Mouse (Mus musculus) heart, embryonic 15.5 days (tissue): ENCODE data around the gene Slc9a3r2. TPM values are rescaled to one million over a fixed set of nuclear protein-coding genes. Genes with fewer than 3 reads are reported as not detected.

Source experiments
- ATAC-seq: fragments of 200-750 bp; cut with Nextera tagmentation; replicated peaks from 2 replicates; pipeline ENCODE4 v1.8.0; 2017; ENCODE audit warnings: low read depth, moderate TSS enrichment; ENCODE audit not compliant: insufficient number of reproducible peaks, insufficient read depth, low FRiP score
- H3K27ac ChIP-seq: fragments of 300-500 bp; sonication (generic); 2 replicates; pipeline ENCODE4 v1.5.1; 2015; ENCODE audit warnings: mild to moderate bottlenecking, inconsistent platforms
- H3K27me3 ChIP-seq: fragments of 300-500 bp; sonication (generic); 2 replicates; pipeline ENCODE4 v1.6.1; 2015; ENCODE audit warnings: inconsistent platforms
- H3K36me3 ChIP-seq: fragments of 300-500 bp; sonication (generic); 2 replicates; pipeline ENCODE4 v1.6.1; 2015; ENCODE audit warnings: mild to moderate bottlenecking, inconsistent platforms
- H3K4me1 ChIP-seq: fragments of 300-500 bp; sonication (generic); replicated peaks from 2 replicates; pipeline ENCODE4 v1.6.1; 2015; ENCODE audit warnings: inconsistent platforms
- H3K4me2 ChIP-seq: fragments of 300-500 bp; sonication (generic); 2 replicates; pipeline ENCODE4 v1.6.1; 2015; ENCODE audit warnings: inconsistent platforms, mild to moderate bottlenecking, moderate library complexity
- H3K4me3 ChIP-seq: fragments of 300-500 bp; sonication (generic); 2 replicates; pipeline ENCODE4 v1.5.1; 2015; ENCODE audit warnings: mild to moderate bottlenecking, inconsistent platforms
- H3K9ac ChIP-seq: fragments of 300-500 bp; sonication (generic); 2 replicates; pipeline ENCODE4 v1.6.1; 2015; ENCODE audit warnings: mild to moderate bottlenecking, inconsistent platforms
- H3K9me3 ChIP-seq: fragments of 300-500 bp; sonication (generic); replicated peaks from 2 replicates; pipeline ENCODE4 v1.6.1; 2016; ENCODE audit warnings: inconsistent platforms
- WGBS: fragments of 180-500 bp; shearing (Covaris S2); methylation state at CpG from one replicate; pipeline ENCODE4 v1.1.7; 2015; ENCODE audit warnings: mixed read lengths; 5-methylcytosine and 5-hydroxymethylcytosine counted together
- polyA plus RNA-seq: library from polyadenylated mRNA; unstranded; fragments of >200 nt; fragmentation: Nextera tagmentation; extraction: Ambion mirVana; gene quantifications from 2 replicates; pipeline ENCODE4 v1.2.1, GENCODE M21; 2015

Gene Slc9a3r2
- 55.5 and 61.4 TPM in 2 replicates for polyA plus RNA-seq

DNA sequence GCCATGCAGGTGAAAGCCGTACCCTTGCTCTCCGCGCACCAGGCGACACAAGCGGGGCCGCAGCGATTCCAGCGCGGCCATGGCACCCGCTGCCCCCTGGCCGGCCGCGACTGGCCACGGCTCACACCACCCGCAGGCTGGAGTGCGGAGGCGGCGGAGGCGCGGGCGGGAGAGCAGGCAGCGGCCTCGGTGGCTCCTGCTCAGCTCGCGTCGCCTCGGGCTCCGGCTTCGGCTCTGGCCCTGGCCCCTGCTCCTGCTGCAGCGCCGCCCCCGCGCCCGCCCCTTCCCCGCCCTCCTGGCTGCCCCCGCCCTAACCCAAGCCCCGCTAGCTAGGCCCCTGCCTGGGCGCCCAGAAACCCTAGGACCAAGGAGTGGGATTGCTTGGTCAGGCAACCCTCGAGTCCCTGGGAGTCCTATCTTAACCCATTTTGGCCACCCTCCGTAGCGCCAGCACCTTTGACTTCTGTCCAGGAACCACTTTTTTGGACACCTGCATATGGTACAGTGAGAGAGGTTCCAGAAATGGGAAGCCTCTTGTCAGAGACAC lies at the start of gene Slc9a3r2:
Slc9a3r2 (minus strand) TSS at position 258 of the 547 bp plus-strand sequence.
- 1% methylated on average over 30 of the region's 41 CpGs for WGBS
- Histone ChIP-seq H3K36me3 (no peaks in the 10 kb centered on the region), H3K27ac (peak within 1 kb of the TSS; percentile 70), H3K27me3 (peaks cover 13% of the 10 kb centered on the region; the same call in 1 of the 2 replicates), H3K9ac (peak within 1 kb of the TSS; percentile 76), H3K9me3 (no peaks in the 10 kb centered on the region), H3K4me1 (peaks cover 42% of the 10 kb centered on the region), H3K4me3 (peak within 1 kb of the TSS; percentile 73), H3K4me2 (peak within 1 kb of the TSS; percentile 96)
- peak; percentile 72 for ATAC-seq

DNA sequence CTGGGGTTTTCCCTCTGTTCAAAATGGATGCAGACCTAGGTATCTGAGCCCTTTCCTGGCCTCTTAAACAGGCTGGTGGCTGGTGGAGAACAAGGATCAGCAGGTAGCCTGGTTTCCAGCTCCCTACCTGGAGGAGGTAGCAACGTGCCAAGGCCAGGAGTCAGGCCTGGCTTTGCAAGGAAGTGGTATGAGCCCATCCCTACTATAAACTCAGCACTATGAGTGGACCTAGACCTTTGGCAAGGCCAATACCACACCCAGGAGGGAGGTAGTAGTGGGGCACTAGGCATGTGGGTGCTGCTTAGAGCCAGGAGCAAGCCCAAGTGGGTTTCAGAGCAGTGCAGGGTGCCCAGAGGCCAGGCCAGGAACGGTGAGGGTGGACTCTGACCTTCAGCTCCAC lies 49.3 kb upstream of the Slc9a3r2 start:
- H3K27me3 ChIP-seq, result no peaks in the 10 kb centered on the region
- H3K27ac ChIP-seq, result no peak overlapping the region
- peaks cover 18% of the 10 kb centered on the region for H3K4me1 ChIP-seq
- no peak overlapping the region for H3K4me2 ChIP-seq
- peaks cover 46% of the 10 kb centered on the region for H3K36me3 ChIP-seq
- WGBS, result 85% methylated on average over 2 of the region's 2 CpGs
- H3K9me3 ChIP-seq, result no peaks in the 10 kb centered on the region
- no peak overlapping the region for H3K4me3 ChIP-seq
- ATAC-seq, result no peak
- no peak overlapping the region for H3K9ac ChIP-seq

DNA sequence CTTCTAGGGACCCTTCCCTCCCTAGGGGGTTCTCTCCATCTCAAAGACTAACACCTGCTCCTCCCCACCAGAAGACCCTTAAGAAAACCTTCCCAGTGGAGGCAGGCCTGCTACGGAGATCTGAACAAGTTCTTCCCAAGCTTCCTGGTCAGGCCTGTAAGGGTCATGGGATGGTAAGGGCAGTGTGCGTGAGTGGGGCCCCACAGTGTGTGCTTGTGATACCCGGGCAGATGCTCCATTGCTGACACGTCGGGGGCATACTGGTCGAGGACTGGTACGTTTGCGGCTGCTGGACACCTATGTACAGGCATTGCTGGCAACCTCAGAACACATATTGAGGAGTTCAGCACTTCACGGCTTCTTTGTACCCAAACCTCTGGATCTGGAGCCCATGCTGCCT lies 48.6 kb upstream of the Slc9a3r2 start:
- Histone ChIP-seq H3K27ac (no peak overlapping the region), H3K27me3 (no peaks in the 10 kb centered on the region), H3K4me3 (no peak overlapping the region), H3K4me1 (peaks cover 21% of the 10 kb centered on the region), H3K36me3 (peaks cover 39% of the 10 kb centered on the region), H3K4me2 (no peak overlapping the region), H3K9me3 (no peaks in the 10 kb centered on the region), H3K9ac (no peak overlapping the region)
- ATAC-seq, result no peak
- WGBS, result 67% methylated on average over 9 of the region's 9 CpGs

DNA sequence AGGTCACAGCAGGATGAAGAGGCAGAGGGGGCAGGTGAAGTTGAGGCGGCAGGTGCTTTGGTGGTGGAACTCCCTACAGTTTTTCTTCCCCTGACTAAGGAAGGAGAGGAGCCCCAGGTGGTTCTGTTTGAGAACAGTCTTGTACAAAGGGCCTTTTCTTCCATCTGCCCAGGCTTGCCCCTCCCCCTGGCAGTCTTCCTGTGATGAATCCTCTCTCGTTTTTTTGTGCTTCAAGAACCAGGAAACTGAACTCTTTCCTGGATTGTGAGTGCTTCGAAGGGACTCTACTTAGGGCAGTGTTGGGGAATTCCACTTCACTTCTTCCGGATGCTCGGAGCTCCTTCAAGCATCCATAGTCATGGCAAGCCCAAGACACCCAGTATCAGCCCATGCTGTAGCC lies 47.9 kb upstream of the Slc9a3r2 start:
- Histone ChIP-seq H3K9me3 (no peaks in the 10 kb centered on the region), H3K4me3 (no peak overlapping the region), H3K36me3 (peaks cover 39% of the 10 kb centered on the region), H3K4me1 (peaks cover 21% of the 10 kb centered on the region), H3K27me3 (no peaks in the 10 kb centered on the region), H3K9ac (no peak overlapping the region), H3K4me2 (no peak overlapping the region), H3K27ac (no peak overlapping the region)
- 21% methylated on average over 5 of the region's 5 CpGs for WGBS
- no peak for ATAC-seq

DNA sequence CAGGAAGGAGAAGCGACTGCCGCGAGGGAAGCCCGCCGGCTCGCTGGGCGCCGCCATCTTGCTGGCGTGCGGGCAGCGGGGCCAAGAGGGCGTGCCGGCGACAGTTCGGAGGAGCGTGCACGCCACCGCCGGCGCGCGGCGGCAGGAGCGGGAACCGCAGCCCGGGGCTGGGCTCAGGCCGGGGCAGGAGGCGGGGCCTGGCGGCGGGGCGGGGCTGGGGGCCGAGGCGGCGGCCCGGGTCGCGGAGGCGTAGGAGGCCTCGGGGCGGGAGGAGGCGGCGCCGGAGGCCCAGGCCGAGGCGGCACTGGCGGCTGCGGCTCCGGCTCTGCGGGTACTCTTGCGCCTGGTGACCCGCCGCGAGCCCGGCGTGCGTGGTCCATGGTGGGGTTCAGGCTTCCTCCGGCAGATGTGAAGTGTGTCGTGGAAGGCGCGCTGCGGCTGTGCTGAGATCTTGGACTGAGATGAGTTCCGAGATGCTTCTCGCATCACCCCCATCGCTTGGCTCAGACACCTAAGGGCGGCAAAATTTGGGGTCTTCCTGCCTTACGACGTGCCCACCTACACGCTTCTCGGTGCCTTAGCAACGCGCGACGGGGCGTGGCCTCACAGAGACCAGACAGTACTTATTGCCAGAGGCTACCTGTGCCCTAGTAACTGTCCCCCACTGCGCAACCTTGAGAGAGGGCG lies 46.0 kb upstream of the Slc9a3r2 start, which contains the start of the genes Gfer and Noxo1:
Gfer (minus strand) TSS at position 146 of the 687 bp plus-strand sequence.
Noxo1 (plus strand) TSS at position 224 of the 687 bp plus-strand sequence.
- peak; percentile 94 for ATAC-seq
- Histone ChIP-seq H3K9me3 (no peaks in the 10 kb centered on the region), H3K27ac (peak within 1 kb of the TSS; percentile 81), H3K4me1 (peaks cover 21% of the 10 kb centered on the region), H3K27me3 (peaks cover under 1% of the 10 kb centered on the region; the same call in 1 of the 2 replicates), H3K4me2 (peak within 1 kb of the TSS; percentile 92), H3K4me3 (peak within 1 kb of the TSS; percentile 76), H3K36me3 (peaks cover 24% of the 10 kb centered on the region), H3K9ac (peak within 1 kb of the TSS; percentile 76)
- under 1% methylated on average over 62 of the region's 76 CpGs for WGBS

DNA sequence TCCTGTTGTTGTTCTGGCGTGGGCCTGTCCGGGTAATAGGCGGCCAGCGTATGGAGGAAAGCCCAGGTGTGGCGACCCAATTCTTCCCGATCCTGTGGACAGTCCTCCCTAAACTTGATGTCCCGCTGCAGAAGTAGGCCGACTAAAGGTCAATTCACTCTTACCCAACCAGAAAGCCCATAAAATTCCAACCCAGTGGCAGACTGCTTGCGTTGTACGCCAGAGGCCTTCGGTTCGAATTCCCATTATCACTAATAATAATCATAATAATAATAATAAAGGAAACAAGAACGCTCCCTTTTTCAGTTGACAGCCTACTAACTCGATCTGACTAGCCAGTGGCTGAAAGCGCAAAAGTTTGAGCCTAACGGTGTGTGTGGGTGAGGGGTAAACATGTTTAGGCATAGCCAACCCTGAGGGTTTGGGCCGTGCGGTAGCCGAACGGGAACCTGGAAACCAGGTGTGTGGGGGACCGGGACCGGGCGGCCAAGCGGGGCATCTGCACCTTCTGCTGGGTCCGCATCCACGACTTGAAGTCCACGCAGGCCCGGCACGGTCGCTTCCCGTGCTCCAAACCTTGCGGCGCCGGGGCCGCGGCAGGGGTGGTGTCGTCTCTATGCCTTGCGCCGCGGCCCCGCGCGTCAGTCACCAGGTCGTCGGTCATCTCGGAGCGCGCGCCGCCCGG lies 45.3 kb upstream of the Slc9a3r2 start:
- peaks cover 17% of the 10 kb centered on the region for H3K36me3 ChIP-seq
- peak overlapping the region; percentile 76 for H3K9ac ChIP-seq
- H3K27ac ChIP-seq, result peak overlapping the region; percentile 81
- H3K4me3 ChIP-seq, result peak overlapping the region; percentile 76
- H3K27me3 ChIP-seq, result peaks cover 8% of the 10 kb centered on the region
- peak overlapping the region; percentile 92 for H3K4me2 ChIP-seq
- H3K4me1 ChIP-seq, result peaks cover 21% of the 10 kb centered on the region
- no peaks in the 10 kb centered on the region for H3K9me3 ChIP-seq
- ATAC-seq, result no peak; the same call in 1 of the 2 replicates
- WGBS, result 13% methylated on average over 31 of the region's 51 CpGs

DNA sequence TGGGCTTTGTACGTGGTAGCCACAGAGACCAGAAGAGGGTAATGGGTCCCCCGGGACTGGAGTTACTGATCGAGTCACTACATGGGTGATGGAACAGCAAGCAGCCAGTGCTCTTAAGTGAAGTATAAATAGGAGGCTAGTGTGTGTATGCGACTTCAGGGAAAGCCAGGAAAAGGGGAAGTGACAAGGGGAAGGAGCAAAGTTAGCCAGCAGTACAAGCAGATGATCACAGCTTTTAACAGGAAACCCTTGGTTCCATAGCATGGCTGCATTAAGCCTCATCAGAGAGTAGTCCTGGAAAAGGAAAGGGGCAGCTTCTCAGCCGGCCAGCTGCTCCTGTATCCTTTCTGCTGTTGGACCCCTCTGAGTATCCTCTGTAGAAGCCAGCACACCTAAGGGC lies 42.3 kb upstream of the Slc9a3r2 start:
- Histone ChIP-seq H3K9ac (no peak overlapping the region), H3K9me3 (no peaks in the 10 kb centered on the region), H3K4me2 (no peak overlapping the region), H3K27ac (no peak overlapping the region), H3K4me3 (no peak overlapping the region), H3K4me1 (peaks cover 32% of the 10 kb centered on the region), H3K27me3 (peaks cover 38% of the 10 kb centered on the region), H3K36me3 (peaks cover 7% of the 10 kb centered on the region; the same call in 1 of the 2 replicates)
- 84% methylated on average over 5 of the region's 5 CpGs for WGBS
- ATAC-seq, result no peak

DNA sequence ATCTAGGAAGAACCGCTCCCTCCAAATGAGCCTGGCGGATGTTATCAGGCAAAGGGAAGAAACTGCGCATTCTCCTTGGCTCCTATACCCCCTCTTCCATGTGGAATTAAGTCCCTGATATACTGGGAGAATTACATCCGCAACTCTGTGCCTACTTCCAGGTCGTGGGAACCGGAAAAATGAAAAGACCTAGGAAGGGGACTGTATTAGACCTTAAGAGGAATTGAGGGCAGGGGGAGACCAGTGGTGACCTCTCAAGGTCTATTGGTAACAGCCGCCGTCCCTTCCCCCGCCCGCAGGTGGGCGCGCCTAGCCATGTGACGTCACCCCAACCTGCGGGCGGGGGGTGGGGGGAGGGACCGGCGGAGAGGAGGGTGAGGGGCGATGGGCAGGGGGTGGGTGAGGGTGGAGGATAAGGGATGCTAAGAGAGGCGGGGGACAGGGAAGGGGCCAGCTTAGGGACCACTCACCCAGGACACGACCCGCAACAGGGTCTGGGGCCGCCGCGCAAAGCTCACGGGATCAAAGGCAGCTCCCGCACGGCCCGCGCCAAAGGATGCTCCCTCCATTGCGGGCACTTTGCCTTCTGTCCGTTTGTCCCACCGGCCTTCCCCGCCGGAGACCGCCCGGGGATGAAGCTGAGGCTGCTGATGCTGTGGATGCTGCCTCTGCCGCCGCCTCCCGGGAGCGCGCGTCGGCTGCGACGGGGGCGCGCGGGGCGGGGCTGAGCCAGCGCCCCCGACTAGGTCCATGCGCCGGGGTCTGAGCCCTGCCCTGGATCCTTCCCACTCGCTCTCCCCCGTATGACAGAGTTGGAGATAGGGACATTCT lies 39.3 kb upstream of the Slc9a3r2 start, which contains the start of gene Syngr3:
Syngr3 (minus strand) TSS at position 705 of the 831 bp plus-strand sequence.
- peaks cover 50% of the 10 kb centered on the region for H3K27me3 ChIP-seq
- no peak within 1 kb of the TSS for H3K27ac ChIP-seq
- under 1% methylated on average over 54 of the region's 55 CpGs for WGBS

DNA sequence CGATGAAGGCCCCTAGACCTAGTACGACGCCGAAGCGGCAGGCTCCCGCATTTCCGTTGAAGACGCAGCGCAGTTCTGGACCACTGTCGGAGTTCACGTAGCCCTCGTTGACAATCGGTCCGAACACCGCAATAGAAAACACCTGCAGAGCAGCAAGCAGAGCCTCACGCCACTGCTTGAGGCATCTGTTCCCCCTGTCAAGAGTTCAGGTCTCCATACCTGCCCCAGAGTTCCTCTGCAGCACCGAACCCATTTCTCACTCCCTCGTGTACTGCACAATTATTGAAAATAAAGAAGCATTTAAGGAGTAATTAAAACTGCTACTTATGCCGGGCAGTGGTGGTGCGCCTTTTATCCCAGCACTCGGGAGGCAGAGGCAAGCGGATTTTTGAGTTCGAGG lies 37.5 kb upstream of the Slc9a3r2 start:
- ATAC-seq, result no peak
- Histone ChIP-seq H3K4me1 (peaks cover 20% of the 10 kb centered on the region), H3K4me2 (peak overlapping the region; percentile 65), H3K27me3 (peaks cover 50% of the 10 kb centered on the region), H3K9me3 (no peaks in the 10 kb centered on the region), H3K4me3 (peak overlapping the region; percentile 41), H3K36me3 (peaks cover under 1% of the 10 kb centered on the region; the same call in 1 of the 2 replicates), H3K9ac (peak overlapping the region; percentile 12; the same call in 1 of the 2 replicates), H3K27ac (no peak overlapping the region)
- WGBS, result 21% methylated on average over 23 of the region's 23 CpGs

More for the DNA sequence above, 39.3 kb upstream of the Slc9a3r2 start, which contains the start of gene Syngr3:
- peak within 1 kb of the TSS; percentile 41 for H3K9ac ChIP-seq
- no peaks in the 10 kb centered on the region for H3K9me3 ChIP-seq
- peaks cover 23% of the 10 kb centered on the region for H3K4me1 ChIP-seq
- ATAC-seq, result no peak
- peak within 1 kb of the TSS; percentile 53 for H3K4me3 ChIP-seq
- peaks cover 7% of the 10 kb centered on the region; the same call in 1 of the 2 replicates for H3K36me3 ChIP-seq
- H3K4me2 ChIP-seq, result peak within 1 kb of the TSS; percentile 89

DNA sequence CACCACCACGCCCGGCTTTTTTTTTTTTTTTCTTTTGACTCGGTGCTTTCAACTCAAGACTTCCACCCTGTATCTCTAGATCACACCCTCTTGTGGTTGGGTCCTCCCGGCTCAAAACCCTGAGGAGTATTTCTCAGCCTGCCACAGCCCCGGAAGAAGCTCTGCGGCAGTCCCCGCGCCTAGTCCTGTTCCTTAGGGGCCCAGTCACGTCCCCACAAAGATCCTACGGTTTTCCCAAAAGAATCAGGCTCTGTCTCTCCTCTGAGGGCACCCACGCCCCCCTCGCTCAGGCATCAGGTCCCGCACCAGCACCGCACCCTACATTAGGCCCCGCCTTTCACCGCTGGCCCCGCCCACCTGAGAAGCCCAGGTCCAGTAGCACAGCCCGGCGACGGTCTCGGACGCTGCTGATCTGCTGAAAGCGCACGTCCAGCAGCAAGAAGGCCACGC lies 37.0 kb upstream of the Slc9a3r2 start:
- Histone ChIP-seq H3K27me3 (peaks cover 50% of the 10 kb centered on the region), H3K9me3 (no peaks in the 10 kb centered on the region), H3K4me3 (peak overlapping the region; percentile 41), H3K36me3 (peaks cover 4% of the 10 kb centered on the region; the same call in 1 of the 2 replicates), H3K4me2 (peak overlapping the region; percentile 65), H3K9ac (peak overlapping the region; percentile 12; the same call in 1 of the 2 replicates), H3K4me1 (peaks cover 20% of the 10 kb centered on the region), H3K27ac (no peak overlapping the region)
- ATAC-seq, result peak; percentile 56
- WGBS, result 3% methylated on average over 25 of the region's 25 CpGs
